Mouse (Mus musculus): ENCODE measurements around the gene Ptprf. TPM values are rescaled to one million over a fixed set of nuclear protein-coding genes. Genes with fewer than 3 reads are reported as not detected.

Ptprf gene
- total RNA-seq, 1 experiment from 2014 or later, result 64.3 TPM

- no peak for DNase-seq
Measured at GRCm38 (mm10) chr4:118286202-118286601, 5.0 kb downstream of the Ptprf start.

- DNase-seq, result no peak
Measured at GRCm38 (mm10) chr4:118282182-118282562, 9.0 kb downstream of the Ptprf start.

GRCm38 (mm10) chr4:118281444-118282181 lies 9.6 kb downstream of the Ptprf start:
- peak; percentile 48 for DNase-seq

- peak; percentile 71 for DNase-seq
Measured at GRCm38 (mm10) chr4:118280506-118280905, 10.7 kb downstream of the Ptprf start.

- peak; percentile 94 for DNase-seq
Measured at GRCm38 (mm10) chr4:118276520-118277232, 14.5 kb downstream of the Ptprf start.

- no peak for DNase-seq
Measured at GRCm38 (mm10) chr4:118275601-118276519, 15.3 kb downstream of the Ptprf start.

GRCm38 (mm10) chr4:118274521-118274920 lies 16.7 kb downstream of the Ptprf start:
- no peak for DNase-seq

- no peak for DNase-seq
Measured at GRCm38 (mm10) chr4:118273998-118274397, 17.2 kb downstream of the Ptprf start.

GRCm38 (mm10) chr4:118273545-118273944 lies 17.7 kb downstream of the Ptprf start:
- no peak for DNase-seq

GRCm38 (mm10) chr4:118272871-118273270 lies 18.3 kb downstream of the Ptprf start:
- no peak for DNase-seq

GRCm38 (mm10) chr4:118272258-118272657 lies 18.9 kb downstream of the Ptprf start:
- DNase-seq, result peak; percentile 75

- DNase-seq, result peak; percentile 55
Measured at GRCm38 (mm10) chr4:118271556-118272074, 19.6 kb downstream of the Ptprf start.

- DNase-seq, result no peak
Measured at GRCm38 (mm10) chr4:118270706-118271105, 20.5 kb downstream of the Ptprf start.

GRCm38 (mm10) chr4:118269999-118270398 lies 21.2 kb downstream of the Ptprf start:
- peak; percentile 47 for DNase-seq

GRCm38 (mm10) chr4:118268429-118269212 lies 22.6 kb downstream of the Ptprf start:
- peak; percentile 35 for DNase-seq

- DNase-seq, result peak; percentile 74
Measured at GRCm38 (mm10) chr4:118265557-118265956, 25.6 kb downstream of the Ptprf start.

GRCm38 (mm10) chr4:118261771-118262473 lies 29.3 kb downstream of the Ptprf start:
- DNase-seq, result no peak

GRCm38 (mm10) chr4:118261291-118261690 lies 29.9 kb downstream of the Ptprf start:
- no peak for DNase-seq

- peak; percentile 88 for DNase-seq
Measured at GRCm38 (mm10) chr4:118260551-118261267, 30.5 kb downstream of the Ptprf start.
